Mouse (Mus musculus): ENCODE results near the gene Gm10409. TPM values are rescaled to one million over a fixed set of nuclear protein-coding genes. Genes with fewer than 3 reads are reported as not detected.
"Not testable (repeated sequence)": the region's sequence is repeated elsewhere in the genome, so short reads cannot be mapped to it uniquely, and the experiment has no call there.

Gene Gm10409
- 0.74 and 0.89 TPM in 2 replicates for polyA plus RNA-seq (2015; fragmentation: Nextera tagmentation; extraction: Ambion mirVana)

GRCm38 (mm10) chr14:3412314-3412713 lies at the start of gene Gm10409:
Gene Gm10409, plus strand, starts transcription at chr14:3412614.
- H3K4me3 ChIP-seq (replicated peaks; ENCODE audit: low read length); H3K27ac ChIP-seq (ENCODE audit: low read length); H3K36me3 ChIP-seq (ENCODE audit: control insufficient read depth, insufficient read depth, low read length); H3K27me3 ChIP-seq (ENCODE audit: control insufficient read depth, insufficient read depth, low read length); H3K4me1 ChIP-seq (ENCODE audit: control insufficient read depth, insufficient read depth, low read length); H3K9me3 ChIP-seq (replicated peaks; ENCODE audit: control insufficient read depth, low read length); ATAC-seq (ENCODE audit: insufficient read depth, low FRiP score); H3K4me2 ChIP-seq (ENCODE audit: low read depth, low read length); H3K9ac ChIP-seq (ENCODE audit: low read length): not testable (repeated sequence)
- no CpG with 5 or more reads among the region's 32 CpGs for WGBS

- not testable (repeated sequence) for H3K4me1 ChIP-seq (ENCODE audit: control insufficient read depth, insufficient read depth, low read length); H3K36me3 ChIP-seq (ENCODE audit: control insufficient read depth, insufficient read depth, low read length); H3K4me3 ChIP-seq (replicated peaks; ENCODE audit: low read length); H3K9ac ChIP-seq (ENCODE audit: low read length); H3K27ac ChIP-seq (ENCODE audit: low read length); H3K9me3 ChIP-seq (replicated peaks; ENCODE audit: control insufficient read depth, low read length); H3K27me3 ChIP-seq (ENCODE audit: control insufficient read depth, insufficient read depth, low read length); ATAC-seq (ENCODE audit: insufficient read depth, low FRiP score); H3K4me2 ChIP-seq (ENCODE audit: low read depth, low read length)
- WGBS = no CpG with 5 or more reads among the region's 2 CpGs
These were observed 17.6 kb upstream of the Gm10409 start, which contains the start of gene Gm10413 for GRCm38 (mm10) chr14:3394793-3395192. Gene Gm10413, plus strand, starts transcription at chr14:3395093.

- ATAC-seq (ENCODE audit: insufficient read depth, low FRiP score); H3K27me3 ChIP-seq (ENCODE audit: control insufficient read depth, insufficient read depth, low read length); H3K4me3 ChIP-seq (replicated peaks; ENCODE audit: low read length); H3K27ac ChIP-seq (ENCODE audit: low read length); H3K4me2 ChIP-seq (ENCODE audit: low read depth, low read length); H3K9me3 ChIP-seq (replicated peaks; ENCODE audit: control insufficient read depth, low read length); H3K36me3 ChIP-seq (ENCODE audit: control insufficient read depth, insufficient read depth, low read length); H3K4me1 ChIP-seq (ENCODE audit: control insufficient read depth, insufficient read depth, low read length); H3K9ac ChIP-seq (ENCODE audit: low read length): not testable (repeated sequence)
- WGBS = no CpG with 5 or more reads among the region's 2 CpGs
These were observed 15.4 kb downstream of the Gm10409 start, which contains the start of gene Gm3005 for GRCm38 (mm10) chr14:3427803-3428202. Gene Gm3005, plus strand, starts transcription at chr14:3428103.

- not testable (repeated sequence) for H3K27ac ChIP-seq (ENCODE audit: low read length); H3K4me3 ChIP-seq (replicated peaks; ENCODE audit: low read length); H3K9ac ChIP-seq (ENCODE audit: low read length); H3K4me1 ChIP-seq (ENCODE audit: control insufficient read depth, insufficient read depth, low read length); H3K36me3 ChIP-seq (ENCODE audit: control insufficient read depth, insufficient read depth, low read length); H3K9me3 ChIP-seq (replicated peaks; ENCODE audit: control insufficient read depth, low read length); H3K4me2 ChIP-seq (ENCODE audit: low read depth, low read length); H3K27me3 ChIP-seq (ENCODE audit: control insufficient read depth, insufficient read depth, low read length); ATAC-seq (ENCODE audit: insufficient read depth, low FRiP score)
- WGBS = no CpG with 5 or more reads among the region's 3 CpGs
These were observed 36.7 kb downstream of the Gm10409 start, which contains the start of gene Gm10408 for GRCm38 (mm10) chr14:3449079-3449478. Gene Gm10408, plus strand, starts transcription at chr14:3449379.

Other genes starting within 250 kb of the Gm10409 start
- gene Gm5795, start 224.4 kb upstream of the Gm10409 start, polyA plus RNA-seq (2015; fragmentation: Nextera tagmentation; extraction: Ambion mirVana) = not detected in 2 replicates
- gene D830030K20Rik, start 204.1 kb upstream of the Gm10409 start, polyA plus RNA-seq (2015; fragmentation: Nextera tagmentation; extraction: Ambion mirVana) = 3.8 and 5.5 TPM in 2 replicates
- not detected in 2 replicates for gene Gm2956, start 80.0 kb upstream of the Gm10409 start, polyA plus RNA-seq (2015; fragmentation: Nextera tagmentation; extraction: Ambion mirVana)
- gene Gm10413, start 17.5 kb upstream of the Gm10409 start, polyA plus RNA-seq (2015; fragmentation: Nextera tagmentation; extraction: Ambion mirVana) = not detected in 2 replicates
- gene Gm3005, start 15.5 kb downstream of the Gm10409 start, polyA plus RNA-seq (2015; fragmentation: Nextera tagmentation; extraction: Ambion mirVana) = 0.21 and 0.53 TPM in 2 replicates
- not detected in 2 replicates for gene Gm10408, start 36.8 kb downstream of the Gm10409 start, polyA plus RNA-seq (2015; fragmentation: Nextera tagmentation; extraction: Ambion mirVana)
- gene Gm3012, start 221.9 kb downstream of the Gm10409 start, polyA plus RNA-seq (2015; fragmentation: Nextera tagmentation; extraction: Ambion mirVana) = not detected in 2 replicates
- gene Gm3020, start 239.4 kb downstream of the Gm10409 start, polyA plus RNA-seq (2015; fragmentation: Nextera tagmentation; extraction: Ambion mirVana) = 0.74 and 0.89 TPM in 2 replicates